Mouse (Mus musculus): Measurements from ENCODE around the gene Fastk. TPM values are rescaled to one million over a fixed set of nuclear protein-coding genes. Genes with fewer than 3 reads are reported as not detected.
"Not testable (repeated sequence)": the region's sequence is repeated elsewhere in the genome, so short reads cannot be mapped to it uniquely, and the experiment has no call there.

Gene Fastk
- total RNA-seq, 2 experiments from 2014 or later: 127 to 130 TPM

DNA sequence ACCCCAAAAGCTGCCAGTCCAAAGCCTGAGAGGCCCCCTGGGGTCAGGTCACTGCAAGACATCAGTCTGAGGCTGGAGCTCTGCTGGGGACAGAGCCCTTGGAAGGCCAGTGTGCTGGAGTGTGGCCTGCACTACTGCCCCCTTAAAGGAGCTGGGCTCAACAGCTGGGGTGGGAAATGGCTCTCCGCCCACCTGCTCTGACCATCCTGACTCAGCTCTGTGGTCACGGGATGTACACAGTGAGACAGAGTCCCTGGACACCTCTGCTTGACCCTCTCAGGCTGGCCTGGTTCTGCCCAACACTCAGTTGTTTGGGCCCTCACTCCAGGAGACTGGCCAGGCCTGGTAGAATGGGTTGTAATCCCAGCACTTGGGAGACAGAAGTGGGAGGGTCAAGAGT, 35.6 kb downstream of the Fastk start:
- TF ChIP-seq CTCF (conservative IDR thresholded peaks at IDR 0.05): no peak
- no peak for DNase-seq (ENCODE audit: low spot score in 2 of 2)
- Histone ChIP-seq H3K4me3 (no peak overlapping the region), H3K27ac (peak overlapping the region; percentile 19; the same call in 1 of the 2 replicates)

- Histone ChIP-seq H3K4me3 (no peak overlapping the region), H3K27ac (peak overlapping the region; percentile 19; the same call in 1 of the 2 replicates)
- no peak for DNase-seq (ENCODE audit: low spot score in 2 of 2)
- TF ChIP-seq CTCF (conservative IDR thresholded peaks at IDR 0.05): no peak
Measured at GRCm38 (mm10) chr5:24408651-24409050, 36.4 kb downstream of the Fastk start.

DNA sequence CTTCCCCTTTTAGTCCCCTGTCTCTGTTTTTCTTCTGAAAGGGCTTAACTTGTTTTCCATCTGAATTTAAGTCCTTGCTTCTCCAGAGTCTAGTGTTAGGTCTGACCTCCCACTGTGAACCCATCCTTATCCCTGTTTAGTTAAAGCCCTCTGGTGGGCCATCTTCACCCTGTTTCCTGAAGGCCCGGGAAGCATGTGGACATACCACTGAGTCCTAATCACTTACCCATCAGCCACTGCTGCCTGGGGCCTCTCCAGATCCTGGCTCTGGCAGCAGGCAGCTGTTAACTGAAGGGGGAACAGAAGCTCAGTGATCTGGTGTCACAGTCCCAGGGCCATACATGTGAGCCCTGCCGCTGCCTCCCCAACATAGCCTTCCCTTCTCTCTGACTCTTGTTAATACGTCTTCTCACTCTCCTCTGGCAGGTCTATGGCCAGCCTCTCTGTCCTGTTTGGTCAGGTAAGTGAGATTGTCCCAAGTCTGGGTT, 39.7 kb downstream of the Fastk start:
- no peak for DNase-seq (ENCODE audit: low spot score in 2 of 2)
- H3K27ac ChIP-seq: peak overlapping the region; percentile 62
- no peak overlapping the region for H3K4me3 ChIP-seq
- TF ChIP-seq CTCF (conservative IDR thresholded peaks at IDR 0.05): no peak

DNA sequence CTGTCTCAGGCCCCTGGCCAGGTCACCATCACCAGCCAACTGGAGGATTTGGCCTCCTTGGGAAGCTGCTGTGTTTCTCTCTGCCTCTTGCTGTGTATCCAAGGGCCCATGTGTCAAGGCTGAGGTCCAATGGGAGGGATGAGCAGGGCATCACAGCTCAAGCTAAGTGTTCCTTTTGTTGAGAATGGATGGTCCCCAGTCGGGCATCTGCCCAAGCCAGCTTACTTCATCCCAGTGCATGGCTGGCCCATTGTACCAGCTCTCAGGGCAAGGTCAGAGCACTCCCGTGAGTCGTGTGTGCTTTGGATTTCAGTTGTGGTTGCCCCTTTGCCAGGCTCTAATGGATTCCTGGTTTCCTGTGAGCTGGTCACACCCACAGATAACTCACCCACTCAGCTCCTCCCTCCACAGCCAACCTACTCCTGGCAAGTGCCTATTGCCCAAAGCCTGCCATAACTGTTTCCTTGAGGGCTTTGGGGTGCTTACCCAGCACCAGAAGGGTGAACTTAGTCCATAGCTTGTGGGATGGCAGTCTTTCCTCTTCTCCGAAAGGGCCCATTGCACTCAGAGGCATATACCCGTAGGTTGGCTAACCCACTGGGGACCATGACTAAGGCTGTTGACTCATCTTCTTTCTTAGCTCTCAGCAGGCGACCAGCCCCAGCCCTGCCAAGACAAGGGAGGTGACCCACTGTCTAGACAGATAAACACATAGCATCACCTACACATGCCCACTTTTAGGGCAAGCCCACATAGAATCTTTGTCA, 40.3 kb downstream of the Fastk start:
- no peak overlapping the region for H3K4me3 ChIP-seq
- DNase-seq (ENCODE audit: low spot score in 2 of 2): peak in 1 of 2 experiments; percentile 39
- no peak for TF ChIP-seq CTCF (conservative IDR thresholded peaks at IDR 0.05)
- peak overlapping the region; percentile 62 for H3K27ac ChIP-seq

DNA sequence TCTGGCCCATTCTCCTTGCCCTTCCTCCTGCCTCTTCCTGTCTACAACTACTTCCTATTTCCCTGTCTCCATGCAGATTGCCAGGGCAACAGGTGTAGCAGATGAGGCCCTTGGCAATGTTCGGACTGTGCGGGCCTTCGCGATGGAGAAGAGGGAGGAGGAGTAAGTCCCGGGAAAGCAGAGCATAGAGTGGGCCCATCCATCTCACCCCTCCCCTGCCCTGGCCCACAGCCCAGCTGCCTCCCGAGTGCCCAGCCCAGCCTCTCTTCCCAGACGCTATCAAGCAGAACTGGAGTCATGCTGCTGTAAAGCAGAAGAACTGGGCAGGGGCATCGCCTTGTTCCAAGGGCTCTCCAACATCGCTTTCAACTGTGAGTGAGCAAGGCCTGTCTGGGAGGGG, 43.1 kb downstream of the Fastk start:
- Histone ChIP-seq H3K4me3 (no peak overlapping the region), H3K27ac (no peak overlapping the region)
- no peak for TF ChIP-seq CTCF (conservative IDR thresholded peaks at IDR 0.05)
- no peak for DNase-seq (ENCODE audit: low spot score in 2 of 2)

- H3K4me3 ChIP-seq: no peak overlapping the region
- TF ChIP-seq CTCF (conservative IDR thresholded peaks at IDR 0.05): no peak
- H3K27ac ChIP-seq: no peak overlapping the region
- DNase-seq (ENCODE audit: low spot score in 2 of 2): no peak
Measured at GRCm38 (mm10) chr5:24400911-24401605, 44.0 kb downstream of the Fastk start.

GRCm38 (mm10) chr5:24400362-24400761, 44.7 kb downstream of the Fastk start:
- Histone ChIP-seq H3K27ac (no peak overlapping the region), H3K4me3 (no peak overlapping the region)
- no peak for DNase-seq (ENCODE audit: low spot score in 2 of 2)
- TF ChIP-seq CTCF (conservative IDR thresholded peaks at IDR 0.05): no peak

DNA sequence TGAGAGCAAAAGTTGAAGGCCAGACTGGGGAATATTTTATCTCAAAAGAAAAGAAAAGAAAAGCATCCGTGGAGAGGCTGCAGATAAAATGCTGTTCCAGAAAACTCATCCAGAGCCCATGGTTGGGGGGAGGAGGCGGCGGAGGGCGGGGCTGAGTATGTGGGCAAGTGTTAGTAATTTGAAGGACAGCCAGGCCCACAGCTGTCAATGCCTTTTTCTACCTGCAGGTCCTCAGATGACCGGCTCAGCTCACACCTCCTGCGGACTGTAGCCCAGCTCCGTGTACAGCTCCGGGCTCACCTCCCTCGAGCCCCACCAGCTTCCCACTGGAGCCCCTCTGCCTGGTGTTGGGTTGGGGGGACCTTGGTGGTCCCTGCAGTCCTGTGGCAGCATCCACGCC, 45.4 kb downstream of the Fastk start:
- no peak overlapping the region for H3K27ac ChIP-seq
- DNase-seq (ENCODE audit: low spot score in 2 of 2): no peak
- no peak overlapping the region for H3K4me3 ChIP-seq
- no peak for TF ChIP-seq CTCF (conservative IDR thresholded peaks at IDR 0.05)

- peak; percentile 64 for TF ChIP-seq CTCF (conservative IDR thresholded peaks at IDR 0.05)
- not testable (repeated sequence) for DNase-seq (ENCODE audit: low spot score in 2 of 2); H3K27ac ChIP-seq; H3K4me3 ChIP-seq
Measured at GRCm38 (mm10) chr5:24396254-24396653, 48.8 kb downstream of the Fastk start.

DNA sequence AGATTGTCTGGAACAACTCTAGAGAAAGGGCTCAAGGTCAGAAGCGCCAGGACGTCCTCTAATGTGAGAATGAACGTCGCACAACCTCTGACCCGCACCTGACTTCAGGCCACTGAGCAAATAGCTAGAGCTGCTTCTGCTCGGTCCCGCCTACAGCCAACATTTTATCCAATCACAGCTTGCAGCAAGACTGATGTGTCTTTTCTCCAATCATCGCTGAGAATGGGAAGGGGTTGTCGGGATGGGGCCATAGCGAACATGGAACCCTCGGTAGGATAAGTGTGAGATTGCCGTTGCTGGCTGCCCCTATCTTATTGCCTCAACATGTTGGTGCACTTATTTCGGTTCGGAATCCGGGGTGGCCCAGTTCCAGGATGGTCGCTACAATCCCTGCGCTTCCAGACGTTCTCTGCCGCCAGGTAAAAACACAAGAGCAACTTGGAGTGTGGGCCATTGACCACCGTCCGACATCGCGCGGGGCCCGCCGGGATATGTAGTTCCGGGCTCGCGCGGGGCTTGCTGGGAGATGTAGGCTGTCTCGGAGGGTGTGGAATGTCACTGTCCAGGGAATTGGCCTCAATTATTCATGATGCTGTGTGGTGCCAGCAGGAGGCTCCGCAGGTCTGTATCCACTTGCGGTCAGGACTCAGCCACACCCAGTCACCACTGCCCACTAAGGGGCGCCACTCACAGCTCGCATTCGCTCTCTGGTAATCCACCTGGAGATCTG, 50.8 kb downstream of the Fastk start:
- peak; percentile 93 to 97 for DNase-seq (ENCODE audit: low spot score in 2 of 2)
- Histone ChIP-seq H3K27ac (peak overlapping the region; percentile 99), H3K4me3 (peak overlapping the region; percentile 88)
- peak; percentile 83 for TF ChIP-seq CTCF (conservative IDR thresholded peaks at IDR 0.05)

DNA sequence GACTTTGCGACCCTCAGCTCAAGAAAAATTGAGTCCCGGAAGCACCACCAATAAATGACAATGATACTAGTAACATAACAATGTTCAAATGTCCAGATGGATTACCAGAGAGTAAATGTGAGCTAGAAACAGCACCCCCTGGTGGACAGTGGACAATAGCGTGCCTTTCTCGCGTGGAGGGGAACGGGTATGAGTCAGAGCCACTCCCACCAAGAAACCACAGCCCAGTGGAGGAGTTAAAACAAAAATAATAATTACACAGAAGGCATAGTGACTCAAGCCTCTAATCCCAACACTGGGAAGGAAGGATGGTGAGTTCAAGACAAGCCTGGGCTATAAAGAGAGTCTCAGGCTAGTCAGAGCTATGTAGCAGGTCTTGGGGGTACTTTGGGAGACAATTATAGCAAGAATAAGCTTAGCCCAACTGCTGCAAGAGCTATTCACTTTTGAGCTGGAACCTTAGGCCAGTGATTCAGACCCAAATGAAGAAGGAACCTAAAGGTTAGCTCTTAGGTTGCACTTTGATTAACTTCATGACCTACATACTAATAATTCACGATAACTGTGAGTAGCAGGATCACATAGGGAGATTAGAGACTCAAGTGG, 51.6 kb downstream of the Fastk start, which contains the start of gene Abcb8:
Abcb8 (plus strand) TSS at position 272 of the 606 bp plus-strand sequence.
- peak; percentile 95 for TF ChIP-seq CTCF (conservative IDR thresholded peaks at IDR 0.05)
- H3K4me3 ChIP-seq: peak within 1 kb of the TSS; percentile 88
- peak; percentile 87 for DNase-seq (ENCODE audit: low spot score in 2 of 2)
- H3K27ac ChIP-seq: peak within 1 kb of the TSS; percentile 99

DNA sequence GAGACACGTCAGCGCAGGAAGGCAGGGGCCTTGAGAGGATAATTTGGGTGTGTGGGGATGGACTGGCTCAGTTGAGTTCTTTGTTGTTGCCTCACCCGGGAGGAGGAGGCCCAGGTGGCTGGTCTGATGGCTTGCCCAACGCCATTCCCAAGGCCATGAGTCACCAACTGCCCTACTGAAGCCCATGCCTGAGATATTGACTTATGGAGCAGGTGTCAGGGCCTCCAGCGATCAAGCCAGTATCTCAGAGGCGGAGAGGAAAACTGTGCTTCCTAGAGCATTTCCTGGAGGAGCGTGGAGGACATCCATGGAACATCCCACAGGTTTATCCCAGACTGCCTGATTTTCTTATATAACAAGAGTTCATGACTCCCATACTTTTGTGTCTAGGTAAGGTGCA, 52.4 kb downstream of the Fastk start:
- no peak for DNase-seq (ENCODE audit: low spot score in 2 of 2)
- H3K27ac ChIP-seq: no peak overlapping the region
- no peak for TF ChIP-seq CTCF (conservative IDR thresholded peaks at IDR 0.05)
- H3K4me3 ChIP-seq: no peak overlapping the region

Measured in layer of hippocampus, adult 2 months (tissue).